Mouse (Mus musculus): ENCODE results near the gene Gna14.

DNA sequence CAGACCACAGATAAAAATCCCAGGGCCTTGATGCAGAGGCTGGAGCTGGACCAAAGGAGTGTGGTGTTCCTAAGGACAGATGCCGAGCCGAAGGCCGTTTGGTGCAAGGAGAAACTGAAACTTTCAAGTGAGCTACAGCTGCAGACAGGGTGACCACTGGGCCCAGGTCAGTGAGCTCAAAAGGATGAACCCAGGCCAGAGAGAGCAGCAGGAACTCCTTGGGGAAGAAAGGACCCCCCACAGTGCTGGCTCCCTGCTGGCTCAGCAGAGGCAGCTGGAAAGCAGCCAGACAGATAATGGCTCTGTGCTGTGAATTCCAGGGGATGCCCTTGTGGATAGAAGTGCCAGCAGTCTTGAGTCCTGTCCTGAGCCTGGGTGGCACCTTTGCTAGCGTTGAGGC lies 3.7 kb downstream of the Gna14 start:
- no peak for TF ChIP-seq CTCF (IDR thresholded peaks at IDR 0.05; ENCODE audit: control insufficient read depth, insufficient read depth, insufficient read length)
- TF ChIP-seq MAX (IDR thresholded peaks at IDR 0.05): no peak
- no peak for TF ChIP-seq USF1 (IDR thresholded peaks at IDR 0.05; ENCODE audit: low read depth)
- TF ChIP-seq FOSL1 (IDR thresholded peaks at IDR 0.05; ENCODE audit: insufficient read depth, low read length, poor library complexity, severe bottlenecking): no peak
- TF ChIP-seq MYOD1 (IDR thresholded peaks at IDR 0.05; ENCODE audit: control insufficient read depth, insufficient read length, low read depth): no peak
- TF ChIP-seq CEBPB (IDR thresholded peaks at IDR 0.05; ENCODE audit: low read depth): no peak

All from C2C12 (cell line).